In the genomic region with DNA sequence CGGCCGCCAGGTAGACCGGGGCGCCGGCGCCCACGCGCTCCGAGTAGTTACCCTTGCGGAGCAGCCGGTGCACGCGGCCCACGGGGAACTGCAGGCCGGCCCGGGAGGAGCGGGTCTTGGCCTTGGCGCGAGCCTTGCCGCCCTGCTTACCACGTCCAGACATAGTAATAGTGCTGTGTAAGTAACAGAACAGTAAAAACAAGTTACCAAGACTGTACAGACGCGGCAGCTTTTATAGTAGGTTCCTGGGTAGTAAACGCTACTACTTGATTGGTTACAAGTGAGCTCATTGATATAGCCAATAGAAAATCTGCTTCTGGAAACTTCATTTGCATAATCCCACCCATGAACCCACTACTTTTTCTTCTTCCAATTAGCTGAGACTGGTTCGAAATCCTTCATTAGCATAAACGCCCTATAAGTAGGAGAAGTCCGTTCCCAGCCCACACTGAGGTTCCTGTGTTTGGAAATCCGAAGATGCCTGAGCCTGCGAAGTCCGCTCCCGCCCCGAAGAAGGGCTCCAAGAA, we compare ENCODE assay signal across 8 mouse cellular contexts. TPM values are rescaled to one million over a fixed set of nuclear protein-coding genes. Genes with fewer than 3 reads are reported as not detected.
DNase-seq lines count a peak whose midpoint lies in the region; ATAC-seq lines count a peak whose summit lies in the region.

TSS of gene Hist1h2ac (minus strand) at position 194 of the 527 bp plus-strand sequence.
TSS of gene Hist1h2bc (plus strand) at position 445 of the 527 bp plus-strand sequence.

- peak; percentile 86 for DNase-seq in WW6 (ENCODE audit: low read depth, low spot score)
- DNase-seq in cerebellum, postnatal 36 days, result peak; percentile 64 to 82
- peak; percentile 89 for DNase-seq in gastrocnemius, adult 18-20 months (ENCODE audit: low spot score)
- peak; percentile 78 to 83 for DNase-seq in left cerebral cortex, adult 18-20 months (ENCODE audit: low spot score in 2 of 2)
- DNase-seq in right cerebral cortex, adult 18-20 months, result peak; percentile 88
- DNase-seq in urinary bladder, postnatal 25 days (ENCODE audit: low spot score), result peak; percentile 45

- peak within 1 kb of the TSS; percentile 93 for H3K27ac ChIP-seq in hindbrain, embryonic 16.5 days (ENCODE audit: low read depth, low read length)
- peak within 1 kb of the TSS; percentile 73 for H3K27ac ChIP-seq in macrophage

- H3K36me3 ChIP-seq in hindbrain, embryonic 16.5 days (ENCODE audit: control insufficient read depth, insufficient read depth, low read length), result no peaks in the 10 kb centered on the region
- H3K36me3 ChIP-seq in macrophage (ENCODE audit: inconsistent target), result no peaks in the 10 kb centered on the region

- peak; percentile 100 for ATAC-seq in hindbrain, embryonic 16.5 days

- no peaks in the 10 kb centered on the region for H3K27me3 ChIP-seq in hindbrain, embryonic 16.5 days (replicated peaks; ENCODE audit: control insufficient read depth, insufficient read depth, low read length)

- H3K4me1 ChIP-seq in hindbrain, embryonic 16.5 days (ENCODE audit: control insufficient read depth, insufficient read depth, low read depth, low read length), result peaks cover 12% of the 10 kb centered on the region

- H3K4me2 ChIP-seq in hindbrain, embryonic 16.5 days (ENCODE audit: low read length), result peak within 1 kb of the TSS; percentile 88

- no peaks in the 10 kb centered on the region for H3K9me3 ChIP-seq in hindbrain, embryonic 16.5 days (ENCODE audit: control insufficient read depth, low read length)

- peak within 1 kb of the TSS; percentile 51 for H3K4me3 ChIP-seq in hindbrain, embryonic 16.5 days (ENCODE audit: low read length)
- peak within 1 kb of the TSS; percentile 44 for H3K4me3 ChIP-seq in macrophage (ENCODE audit: inconsistent target)

- 0% methylated on average over 24 of the region's 32 CpGs for WGBS in hindbrain, embryonic 16.5 days
- WGBS in macrophage (ENCODE audit: missing documents), result 1% methylated on average over 10 of the region's 32 CpGs

- peaks cover 37% of the 10 kb centered on the region; the same call in 1 of the 2 replicates for H3K79me2 ChIP-seq in macrophage (ENCODE audit: inconsistent target)

- peak within 1 kb of the TSS; percentile 69 for H3K9ac ChIP-seq in hindbrain, embryonic 16.5 days (ENCODE audit: low read depth, low read length)

RNA-seq across cellular contexts. Expression of gene Hist1h2ac, which starts in this region (rescaled TPM):
- total RNA-seq in gastrocnemius, adult 18-20 months (2021), result 1 to 10 TPM in 1 of 2 experiments, under 1 TPM in 1; 0.68 to 1.3 TPM
- 0.26 and 0.30 TPM in 2 replicates for polyA plus RNA-seq in hindbrain, embryonic 16.5 days (2015; fragmentation: Nextera tagmentation; extraction: Ambion mirVana)
- total RNA-seq in left cerebral cortex, adult 18-20 months (2021), result 1 to 10 TPM; 2.4 to 2.5 TPM
- 1 to 10 TPM in 11 of 26 experiments, under 1 TPM in 12, not detected in 3; 0.21 to 7.6 (median 0.89) TPM for total RNA-seq in macrophage (2018; cell fraction: chromatin; rRNA removed)
- 1 to 10 TPM in 24 of 26 experiments, under 1 TPM in 2; 0.71 to 4.8 (median 1.6) TPM for total RNA-seq in macrophage (2018; cell fraction: cytosol; rRNA removed)
- total RNA-seq in macrophage (2018; cell fraction: nucleus; rRNA removed), result 1 to 10 TPM in 16 of 26 experiments, under 1 TPM in 9, not detected in 1; 0.29 to 7.6 (median 1.3) TPM
- polyA plus RNA-seq in macrophage (2018), result 0.20 to 0.36 TPM (median 0.33 TPM) in 3 replicates

RNA-seq across cellular contexts. Expression of gene Hist1h2bc, which starts in this region (rescaled TPM):
- total RNA-seq in gastrocnemius, adult 18-20 months (2021), result 10 to 100 TPM; 66.4 to 69.8 TPM
- 20.4 and 24.8 TPM in 2 replicates for polyA plus RNA-seq in hindbrain, embryonic 16.5 days (2015; fragmentation: Nextera tagmentation; extraction: Ambion mirVana)
- 10 to 100 TPM; 29.7 to 32.4 TPM for total RNA-seq in left cerebral cortex, adult 18-20 months (2021)
- 10 to 100 TPM in 7 of 26 experiments, 1 to 10 TPM in 19; 1.6 to 36.8 (median 5.8) TPM for total RNA-seq in macrophage (2018; cell fraction: chromatin; rRNA removed)
- total RNA-seq in macrophage (2018; cell fraction: cytosol; rRNA removed), result 100 to 1,000 TPM; 112 to 241 (median 169) TPM
- 10 to 100 TPM in 24 of 26 experiments, 1 to 10 TPM in 2; 9.0 to 62.0 (median 30.7) TPM for total RNA-seq in macrophage (2018; cell fraction: nucleus; rRNA removed)
- 101 to 170 TPM (median 160 TPM) in 3 replicates for polyA plus RNA-seq in macrophage (2018)

Comparison
In these comparisons a context has a peak if more than half of its experiments do, and no peak if none do; other contexts are left out.
1. Peak in every context shown above with its lines: DNase-seq, ATAC-seq, H3K4me3 ChIP-seq and H3K27ac ChIP-seq.